Mouse (Mus musculus): ENCODE results near the gene Tmem63c.

The Tmem63c gene

DNA sequence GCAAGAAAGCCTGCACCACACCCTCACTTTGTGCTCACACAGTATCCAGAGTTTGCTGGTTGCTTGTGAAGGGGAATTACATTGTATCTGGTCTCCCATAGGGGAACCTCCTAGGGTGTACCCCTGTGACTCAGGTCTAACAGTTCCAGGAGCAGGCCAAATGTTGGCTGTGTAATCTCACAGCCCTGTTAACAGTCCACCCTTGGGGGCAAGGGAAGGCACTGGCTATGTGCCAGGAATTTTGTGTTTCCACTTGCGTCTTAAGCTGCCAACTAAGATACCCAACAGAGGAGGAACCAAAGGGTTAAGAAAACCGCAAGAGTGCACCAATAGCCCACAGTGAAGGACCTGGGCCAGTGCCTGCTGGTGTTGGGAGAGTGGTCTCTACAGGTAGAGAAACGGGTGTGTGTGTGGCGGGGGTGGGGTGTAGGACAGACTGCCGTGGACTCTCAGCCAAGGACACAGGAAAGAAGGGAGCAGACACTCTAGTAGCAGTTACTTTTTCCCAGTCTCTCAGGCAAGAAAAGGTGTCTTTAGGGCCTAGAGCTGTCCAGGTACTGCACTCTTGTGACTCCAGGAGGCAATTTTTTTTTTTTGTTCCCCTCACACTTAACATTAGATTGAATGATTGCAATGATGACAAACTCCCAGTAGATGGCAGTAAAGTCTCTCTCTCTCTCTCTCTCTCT, 20.8 kb upstream of the Tmem63c start:
- intact Hi-C loops (cut with DNase I) = loop anchor here (5.0 kb wide), 1 partner anchor 52 kb away; no protein-coding TSS in a partner anchor

DNA sequence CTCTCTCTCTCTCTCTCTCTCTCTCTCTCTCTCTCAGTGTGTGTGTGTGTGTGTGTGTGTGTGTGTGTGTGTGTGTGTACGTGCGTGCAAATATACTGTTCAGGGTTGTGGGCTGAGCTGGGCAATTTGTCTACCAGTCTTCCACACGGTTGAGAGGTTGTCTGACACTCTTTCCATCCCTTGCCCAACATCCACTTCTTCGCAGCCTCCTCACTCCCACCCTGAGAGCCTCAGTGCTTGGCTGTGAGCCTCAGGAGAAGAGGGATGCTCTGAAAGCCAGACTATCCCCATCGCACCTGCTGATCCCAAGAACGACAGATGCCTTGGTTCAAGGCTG, 20.3 kb upstream of the Tmem63c start:
- intact Hi-C loops (cut with DNase I) = loop anchor here (5.0 kb wide), 1 partner anchor 51 kb away; no protein-coding TSS in a partner anchor

DNA sequence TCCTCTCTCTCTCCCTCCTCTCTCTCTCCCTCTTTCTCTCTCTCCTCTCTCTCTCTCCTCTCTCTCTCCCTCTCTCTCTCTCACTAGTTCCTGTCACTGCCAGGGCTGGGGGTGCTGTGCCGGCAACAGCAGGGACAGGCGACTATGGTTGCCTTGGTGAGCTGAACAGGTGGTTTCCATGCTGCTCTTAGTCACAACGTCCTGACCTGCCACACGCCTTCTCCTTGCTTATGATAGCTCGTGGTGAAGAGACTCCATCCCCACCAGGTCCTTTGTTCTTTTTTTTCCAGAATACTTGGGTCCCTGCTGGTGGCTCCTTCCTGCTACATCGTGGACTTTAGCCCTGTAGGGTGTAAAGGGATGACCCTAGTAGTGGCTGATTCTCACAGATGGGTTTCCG, 18.9 kb upstream of the Tmem63c start:
- intact Hi-C loops (cut with DNase I) = loop anchor here (5.0 kb wide), 1 partner anchor 50 kb away; no protein-coding TSS in a partner anchor

DNA sequence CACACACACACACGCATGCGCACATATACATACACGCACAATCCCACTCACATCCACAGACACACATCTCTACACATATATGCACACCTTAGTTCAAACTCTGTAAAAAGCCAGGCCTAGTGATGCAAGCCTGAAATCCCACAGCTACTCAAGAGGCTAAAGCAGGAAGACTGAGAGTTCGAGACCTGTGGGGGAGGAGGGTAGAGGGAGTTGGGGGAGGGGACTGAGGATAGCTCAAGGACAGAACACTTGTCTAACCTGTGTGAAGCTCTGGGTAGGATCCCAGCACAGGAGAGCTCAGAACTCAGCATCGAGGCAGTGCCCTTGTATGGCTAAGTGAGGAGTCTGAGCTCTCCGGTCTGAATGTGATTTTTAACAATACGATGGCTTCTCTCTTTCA, 18.3 kb upstream of the Tmem63c start:
- intact Hi-C loops (cut with DNase I) = loop anchor here (5.0 kb wide), 1 partner anchor 49 kb away; no protein-coding TSS in a partner anchor

DNA sequence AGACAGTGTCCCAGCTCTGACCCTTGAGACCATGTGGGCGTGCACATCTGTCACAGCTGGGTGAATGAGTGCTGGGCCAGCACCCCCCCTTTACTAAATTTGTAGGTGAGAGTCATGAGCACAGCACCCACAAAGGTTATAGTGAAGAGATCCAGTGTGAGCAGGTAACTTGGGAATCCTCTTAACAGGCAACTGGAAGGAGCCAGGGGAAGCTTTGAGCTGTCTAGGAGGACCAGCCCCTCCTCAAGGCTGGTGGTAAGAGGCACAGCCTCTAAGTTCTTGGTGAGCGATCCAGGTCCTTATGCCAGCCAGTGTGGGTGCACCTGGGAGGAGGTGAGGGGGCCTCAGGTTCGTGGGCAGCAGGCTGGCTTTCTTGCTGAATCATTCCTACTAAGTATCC, 17.5 kb upstream of the Tmem63c start:
- intact Hi-C loops (cut with DNase I) = loop anchor here (5.0 kb wide), 1 partner anchor 49 kb away; no protein-coding TSS in a partner anchor

DNA sequence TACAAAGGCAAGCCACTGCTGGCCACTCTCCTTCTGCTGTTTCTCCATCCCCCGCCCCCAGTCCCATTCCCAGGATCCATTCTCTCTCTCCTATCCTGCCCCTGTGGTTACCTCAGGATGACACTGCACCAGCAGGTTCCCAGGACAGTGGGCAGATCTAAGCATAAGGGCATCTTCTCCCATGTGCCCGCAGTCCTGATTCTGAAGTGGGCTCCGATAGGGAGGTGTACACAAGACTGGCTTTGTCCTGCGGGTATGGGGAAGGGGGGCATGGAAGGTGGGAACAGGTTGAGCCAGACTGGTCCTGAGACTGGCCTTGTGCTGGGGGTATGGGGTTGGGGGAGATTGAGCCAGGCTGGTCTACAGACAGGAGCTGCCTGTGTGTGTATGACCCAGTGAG, 16.5 kb upstream of the Tmem63c start:
- intact Hi-C loops (cut with DNase I) = loop anchor here (5.0 kb wide), 1 partner anchor 48 kb away; no protein-coding TSS in a partner anchor

DNA sequence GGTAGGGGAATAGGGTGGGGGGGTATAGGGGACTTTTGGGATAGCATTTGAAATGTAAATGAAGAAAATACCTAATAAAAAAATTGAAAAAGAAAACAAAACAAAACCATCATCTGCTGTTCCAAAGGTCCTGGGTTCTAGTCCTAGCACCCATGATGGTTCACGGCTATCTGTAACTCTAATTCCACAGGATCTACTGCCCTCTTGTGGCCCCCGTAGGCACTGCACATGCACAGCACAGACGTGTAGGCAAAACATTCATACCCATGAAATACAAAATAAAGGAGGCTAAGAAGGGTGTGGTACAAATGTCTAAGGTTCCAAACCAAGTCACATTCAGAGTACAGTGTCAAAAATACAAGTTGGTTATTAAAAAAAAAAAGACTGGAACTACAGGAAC, 4.1 kb upstream of the Tmem63c start:
- intact Hi-C loops (cut with DNase I) = no loop called here

DNA sequence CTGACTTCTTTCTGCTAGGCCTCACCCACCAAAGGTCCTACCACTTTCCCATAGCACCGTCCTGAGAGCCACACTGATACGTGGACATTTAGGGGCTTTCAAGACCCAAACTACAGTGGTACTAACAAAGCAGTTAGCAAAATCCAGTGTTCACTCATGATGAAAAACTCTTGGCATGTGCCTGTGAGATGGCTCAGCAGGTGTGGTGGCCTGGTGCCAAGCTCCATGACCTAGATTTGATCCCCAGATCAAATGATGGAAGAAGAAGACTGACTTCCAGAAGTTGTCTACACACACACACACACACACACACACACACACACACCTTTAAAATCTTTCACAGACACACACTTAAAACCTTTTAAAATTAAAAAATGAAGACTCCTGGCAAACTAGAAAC, 2.4 kb upstream of the Tmem63c start:
- intact Hi-C loops (cut with DNase I) = no loop called here

DNA sequence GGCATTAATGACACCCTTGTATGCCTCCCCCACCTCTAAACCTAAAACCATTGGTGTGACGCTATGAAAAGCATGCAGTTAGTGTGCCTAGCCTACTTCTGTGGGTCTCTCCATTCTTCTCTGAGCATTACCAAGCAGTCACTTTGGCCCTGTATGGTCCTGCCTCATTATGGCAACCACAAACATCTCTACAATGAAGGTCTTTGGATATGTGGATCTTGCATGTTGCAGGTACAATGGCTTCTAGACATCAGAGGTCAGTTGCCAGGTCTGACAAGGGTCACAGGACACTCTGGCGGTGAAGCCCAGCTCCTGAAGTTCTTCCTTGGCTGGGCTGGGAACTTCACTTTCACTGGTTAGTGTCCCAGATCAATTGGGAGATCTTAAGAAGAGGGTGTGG, 866 bp downstream of the Tmem63c start:
- intact Hi-C loops (cut with DNase I) = no loop called here

DNA sequence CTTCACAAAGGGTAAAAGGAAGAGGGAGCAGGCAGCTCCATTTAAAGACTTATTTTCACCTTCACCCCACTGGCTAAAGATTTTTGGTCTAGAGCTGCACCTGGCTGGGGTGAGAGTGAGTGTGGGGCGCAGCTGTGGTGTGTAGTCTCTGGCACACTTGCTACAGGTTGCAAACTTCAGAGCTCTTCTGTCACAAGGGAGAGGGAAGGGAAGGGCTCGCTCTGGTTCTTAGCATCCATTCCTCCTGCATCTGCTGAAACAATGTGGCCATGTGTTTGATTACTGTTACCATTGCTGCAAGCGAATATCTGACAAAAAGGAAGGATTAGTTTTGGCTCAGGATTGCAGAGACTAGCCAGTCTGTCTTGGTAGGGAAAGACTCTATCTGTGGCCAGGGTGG, 2.3 kb downstream of the Tmem63c start:
- intact Hi-C loops (cut with DNase I) = no loop called here

DNA sequence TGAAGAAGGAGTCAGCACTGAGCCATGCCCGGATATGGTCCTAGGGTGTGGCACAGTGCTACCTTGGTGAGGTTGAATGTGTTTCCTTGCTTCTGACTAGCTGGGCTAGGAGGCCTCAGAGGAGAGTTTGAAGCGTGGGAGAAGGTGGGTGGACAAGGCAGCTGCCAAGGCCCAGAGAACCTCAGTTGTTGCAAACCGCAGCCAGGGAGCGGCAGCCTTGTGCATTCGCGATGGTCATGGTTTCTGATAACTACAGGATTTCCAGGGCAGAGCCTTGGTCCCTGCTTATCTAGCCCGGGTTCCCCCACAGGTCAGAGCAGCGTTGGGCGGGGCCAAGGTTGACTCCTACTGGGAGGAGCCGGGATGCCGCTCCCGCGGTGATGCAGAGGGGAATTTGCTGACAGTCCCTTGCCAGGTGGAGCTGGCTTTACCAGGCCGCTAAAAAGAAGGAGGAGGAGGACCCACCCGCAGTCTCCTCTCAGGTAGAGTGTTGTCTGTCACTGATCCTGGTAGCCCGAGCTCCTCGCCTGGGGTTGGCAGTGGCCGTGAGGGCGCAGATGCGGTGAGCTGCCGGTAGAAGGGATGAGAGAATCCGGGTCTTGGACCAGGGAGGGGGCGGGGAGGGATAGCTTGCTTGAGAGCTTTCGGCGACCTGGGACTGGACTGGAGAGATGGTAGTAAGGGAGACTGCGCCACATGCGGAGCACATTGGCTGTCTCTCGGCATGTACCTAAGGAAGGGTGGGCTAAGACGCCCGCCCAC, 5.2 kb downstream of the Tmem63c start:
- intact Hi-C loops (cut with DNase I) = no loop called here

DNA sequence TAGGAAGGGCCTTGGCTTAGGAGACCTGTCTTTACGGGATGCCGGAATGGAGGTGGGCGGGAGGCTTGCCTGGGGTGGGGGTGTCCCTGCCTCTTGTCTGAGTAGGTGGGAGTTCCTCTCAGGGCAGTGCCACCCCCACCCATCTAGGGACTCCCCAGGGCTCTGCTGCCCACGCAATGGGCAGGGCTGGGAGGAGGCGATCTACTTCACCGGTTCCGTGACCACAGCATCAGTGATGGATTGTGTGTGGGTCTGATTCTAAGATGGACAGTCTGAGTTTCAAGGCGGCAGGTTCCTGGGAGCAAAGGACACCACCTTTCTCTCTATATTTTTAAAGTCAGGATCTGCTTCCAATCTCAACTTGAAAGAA, 5.7 kb downstream of the Tmem63c start:
- intact Hi-C loops (cut with DNase I) = no loop called here

DNA sequence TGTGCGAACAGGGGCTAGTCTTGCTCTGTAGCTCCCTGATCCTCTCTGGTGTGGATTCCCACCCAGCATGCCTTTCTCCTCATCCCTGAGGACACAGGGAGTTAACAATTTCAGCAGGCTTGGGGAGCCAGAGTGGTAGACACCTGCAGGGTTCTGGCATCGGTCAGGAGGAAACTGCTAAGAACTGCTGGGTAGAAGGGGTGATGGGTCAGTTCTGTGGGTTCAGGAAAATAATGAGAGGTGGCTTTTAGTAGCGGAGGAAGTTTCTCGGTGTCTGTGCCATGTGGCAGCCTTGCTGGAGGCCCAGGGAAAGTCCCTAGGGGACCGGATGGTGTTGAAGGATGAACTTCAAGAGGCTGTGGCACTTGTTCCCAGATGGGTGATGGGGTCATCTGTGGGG, 6.3 kb downstream of the Tmem63c start:
- intact Hi-C loops (cut with DNase I) = no loop called here

DNA sequence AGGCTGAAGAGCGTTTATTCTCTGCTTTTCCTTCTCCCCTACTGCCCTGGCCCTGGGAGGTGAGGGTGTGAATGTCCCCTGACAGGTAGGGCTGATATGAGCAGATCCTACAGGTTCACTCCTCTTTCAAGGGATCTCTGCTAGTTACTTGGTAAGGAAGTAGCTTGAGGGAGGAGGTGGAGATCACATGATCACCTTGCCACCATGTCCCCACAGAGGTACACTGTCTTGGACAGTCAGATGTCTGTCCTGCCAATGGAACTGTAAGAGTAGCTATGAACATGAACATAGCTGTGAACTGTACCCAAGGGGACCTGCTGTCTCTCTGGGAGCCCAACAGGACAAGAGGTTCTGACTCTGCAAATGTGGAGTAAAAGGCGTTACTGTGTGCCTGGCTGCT, 6.9 kb downstream of the Tmem63c start:
- intact Hi-C loops (cut with DNase I) = no loop called here

DNA sequence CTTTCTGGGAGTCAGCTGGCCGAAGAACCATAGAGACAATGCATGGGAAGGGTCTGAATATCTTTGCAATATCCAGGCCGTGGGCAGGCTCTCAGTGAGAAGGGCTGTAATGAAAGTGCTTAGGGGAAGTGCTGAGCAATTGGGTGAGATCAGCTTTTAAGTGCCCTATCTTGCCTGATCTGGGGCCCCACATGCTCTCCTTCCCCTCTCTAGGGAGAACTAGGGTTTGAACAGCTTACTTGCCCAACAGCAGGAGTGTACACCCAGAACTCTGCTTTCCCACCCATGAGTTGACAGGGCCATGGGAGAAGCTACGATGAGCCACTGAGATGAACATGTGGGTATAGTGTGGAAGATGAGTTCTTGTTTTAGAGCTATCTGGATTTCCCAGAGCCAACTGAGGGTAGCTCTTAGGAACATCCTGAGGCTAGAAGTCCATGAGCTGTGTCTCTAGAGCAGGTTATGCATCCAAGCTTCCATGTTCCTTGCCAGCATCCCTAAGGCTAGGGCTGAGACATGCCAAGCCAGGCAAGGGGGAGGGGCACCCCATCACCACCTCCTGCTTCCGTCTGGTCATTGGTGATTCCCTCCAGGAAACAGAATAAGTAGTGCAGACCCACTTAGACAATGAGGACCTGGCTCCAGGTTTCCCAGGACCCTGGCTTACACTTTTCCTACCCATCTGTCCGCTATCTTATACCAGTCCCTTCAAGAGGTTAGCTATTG, 8.3 kb downstream of the Tmem63c start:
- intact Hi-C loops (cut with DNase I) = no loop called here

DNA sequence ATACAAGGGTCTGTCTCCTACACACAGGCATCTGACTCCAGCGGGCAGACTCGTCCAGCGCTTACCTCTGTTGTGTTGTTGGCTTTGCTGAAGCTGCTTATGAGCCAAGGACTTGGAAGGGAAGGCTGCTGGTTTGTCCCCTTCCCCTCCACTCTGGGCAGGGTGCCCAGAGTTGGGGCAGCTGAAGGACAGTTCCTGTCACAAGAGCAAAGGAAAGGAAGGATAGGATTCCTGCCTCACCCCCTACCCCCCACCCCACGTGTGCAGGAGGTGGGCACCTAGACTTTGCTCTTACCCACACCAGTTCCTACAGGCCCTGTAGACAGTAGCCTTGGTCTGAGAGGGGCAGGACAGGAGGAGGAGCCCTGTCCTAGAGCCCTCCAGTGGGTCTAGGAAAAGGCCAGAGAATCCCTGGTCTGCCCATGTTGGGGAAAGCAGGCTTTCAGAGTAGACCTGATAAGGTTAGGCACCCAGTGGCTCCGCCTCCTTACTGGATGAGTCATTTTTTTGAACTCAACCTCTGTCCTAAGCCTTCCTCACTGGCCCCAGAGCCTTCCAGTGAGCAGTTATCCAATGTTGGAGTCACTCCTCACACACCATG, 10.1 kb downstream of the Tmem63c start:
- intact Hi-C loops (cut with DNase I) = no loop called here

DNA sequence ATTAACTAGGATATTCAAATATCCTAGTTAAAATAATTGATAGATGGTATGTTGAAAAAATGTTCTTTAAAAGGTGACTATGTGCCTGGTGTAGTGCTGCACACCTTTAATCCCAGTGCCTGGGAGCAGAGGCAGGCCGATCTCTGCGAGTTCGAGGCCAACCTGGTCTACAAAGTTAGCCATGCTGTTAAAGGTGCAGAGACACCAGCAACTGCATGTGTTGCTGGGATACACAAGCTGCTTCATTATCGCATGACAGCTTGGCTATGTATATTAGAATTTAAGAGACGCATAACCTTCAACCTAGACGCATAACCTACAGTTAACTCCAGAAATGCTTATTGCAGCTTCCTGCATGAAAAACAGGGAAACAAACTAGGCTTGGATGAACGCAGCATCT, 15.5 kb downstream of the Tmem63c start:
- intact Hi-C loops (cut with DNase I) = no loop called here

DNA sequence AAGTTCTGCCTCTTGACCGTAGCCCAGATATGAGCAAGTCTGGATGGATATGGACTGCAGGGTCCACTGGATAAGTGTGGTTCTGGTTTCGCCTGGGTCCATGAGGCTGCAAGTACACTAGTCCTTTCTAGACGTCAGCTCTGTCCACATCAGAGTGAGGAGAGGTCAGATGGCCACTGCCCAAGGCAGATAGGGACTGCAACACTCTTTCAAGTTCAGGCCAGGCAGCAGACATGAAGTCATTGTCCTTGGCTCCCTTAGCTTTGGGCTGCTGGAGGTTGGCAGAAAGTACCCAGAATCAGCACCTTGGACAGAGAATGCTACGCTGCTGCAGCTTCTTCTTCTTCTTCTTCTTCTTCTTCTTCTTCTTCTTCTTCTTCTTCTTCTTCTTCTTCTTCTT, 19.0 kb downstream of the Tmem63c start:
- intact Hi-C loops (cut with DNase I) = no loop called here

DNA sequence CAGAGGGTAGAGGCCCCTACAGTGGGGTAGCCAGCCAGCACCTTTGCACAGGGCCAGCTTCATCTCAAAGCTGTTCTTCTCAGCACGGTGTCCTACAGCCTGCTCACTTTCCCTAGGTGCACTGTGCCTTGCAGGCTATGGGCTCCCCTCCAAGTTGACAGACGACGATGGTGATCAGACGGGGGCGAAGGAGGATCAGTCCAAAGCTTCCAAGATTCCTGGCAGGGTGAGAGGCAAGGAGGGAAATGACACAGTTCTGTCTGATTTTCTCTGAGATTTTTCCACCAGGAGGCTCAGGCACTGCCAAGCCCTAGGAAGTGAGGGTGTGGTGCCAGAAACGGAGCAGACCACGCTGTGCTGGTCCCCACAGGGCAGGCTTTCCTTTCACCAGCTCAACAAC, 19.7 kb downstream of the Tmem63c start:
- intact Hi-C loops (cut with DNase I) = no loop called here

DNA sequence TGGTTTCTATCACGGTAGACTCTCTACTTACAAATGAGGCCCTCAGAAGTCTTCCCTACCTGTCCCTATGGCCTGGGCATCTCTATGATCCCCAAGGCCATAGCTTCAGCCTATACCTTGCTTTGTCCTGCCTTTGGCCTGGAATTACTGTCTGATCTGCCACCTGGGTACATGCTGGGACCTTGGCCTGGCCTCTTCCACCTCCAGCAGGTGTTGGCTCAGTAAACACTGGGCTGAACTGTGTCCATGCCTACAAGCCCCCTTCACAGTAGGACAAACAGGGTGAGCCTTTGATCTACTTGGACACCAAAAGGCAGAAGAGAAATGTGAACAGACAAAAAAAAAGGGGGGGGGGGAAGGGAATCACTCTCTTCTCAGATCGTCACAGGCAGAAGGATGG, 21.3 kb downstream of the Tmem63c start:
- intact Hi-C loops (cut with DNase I) = no loop called here

DNA sequence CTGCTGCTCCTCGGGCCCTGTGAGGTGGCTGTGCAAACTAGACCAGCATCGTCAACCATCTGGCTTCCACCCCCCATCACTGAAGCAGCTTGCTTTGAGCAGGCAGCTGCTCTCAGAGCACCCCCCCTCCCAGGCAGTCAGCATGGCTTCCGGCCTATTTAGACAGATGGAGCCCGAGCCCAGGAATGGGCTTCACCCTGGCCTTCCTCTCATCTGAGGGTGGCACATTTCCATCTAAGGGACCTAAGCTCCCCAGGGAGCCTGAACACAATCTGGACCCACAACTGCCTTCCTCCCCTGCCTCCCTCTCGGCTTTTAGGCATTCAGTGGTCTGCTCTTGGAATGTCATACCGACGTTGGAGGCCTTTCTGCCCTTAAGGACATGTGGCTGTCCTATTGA, 22.1 kb downstream of the Tmem63c start:
- intact Hi-C loops (cut with DNase I) = no loop called here

DNA sequence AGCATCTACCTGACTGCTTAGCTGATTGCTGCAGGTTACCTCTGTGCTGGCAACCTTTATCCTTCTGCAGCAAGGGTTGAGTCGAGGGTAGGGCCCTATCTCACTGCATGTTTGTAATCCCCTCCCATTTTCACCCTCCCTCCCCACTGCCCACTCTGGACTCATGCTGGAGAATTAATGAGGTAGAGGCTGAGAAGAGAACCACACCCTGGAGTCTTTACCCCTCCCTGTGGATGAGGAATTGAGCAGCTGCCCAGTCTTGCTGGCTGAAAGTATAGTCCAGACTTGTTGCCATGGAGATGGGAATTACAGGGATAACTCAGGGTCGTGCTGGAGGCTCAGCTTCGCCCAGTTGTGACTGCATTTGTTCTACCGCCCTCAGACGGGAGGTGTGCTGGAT, 23.6 kb downstream of the Tmem63c start:
- intact Hi-C loops (cut with DNase I) = no loop called here

Measured in adrenal gland (tissue).